Mouse (Mus musculus) bone marrow, adult 2 months (tissue): ENCODE results near the gene Mapkapk2.

Source experiments
- CTCF ChIP-seq: fragments of 200-500 bp; IDR thresholded peaks from 2 replicates; pipeline ENCODE4 v1.5.1; 2011; ENCODE audit warnings: low read length, control low read depth; ENCODE audit not compliant: control insufficient read depth, insufficient read depth
- POLR2A ChIP-seq: fragments of 200-500 bp; IDR thresholded peaks from 2 replicates; pipeline ENCODE4 v1.6.1; 2011; ENCODE audit warnings: low read depth, mild to moderate bottlenecking, control low read depth, low read length, borderline replicate concordance; ENCODE audit not compliant: control insufficient read depth

GRCm38 (mm10) chr1:131135960-131136629 lies 38.5 kb upstream of the Mapkapk2 start:
- TF ChIP-seq POLR2A (no peak), CTCF (no peak)
